Mouse (Mus musculus) stomach, embryonic 16.5 days (tissue): ENCODE measurements at regions not wholly inside any gene's neighbourhood (a gene's known extent, or its start where the extent isn't known, plus 50 kb on each side); places are given as distances from the start of the nearest gene placed in this dataset.
A peak's percentile ranks its signal among the peaks of the same experiment; 100 is the strongest.

ENCODE experiments used
- ATAC-seq: fragments of 200-750 bp; cut with Nextera tagmentation; 2 replicates; pipeline ENCODE4 v1.8.0; 2017; ENCODE audit warnings: moderate number of reproducible peaks, moderate TSS enrichment; ENCODE audit not compliant: insufficient read depth, low FRiP score
- H3K27ac ChIP-seq: fragments of 300-500 bp; sonication (generic); 2 replicates; pipeline ENCODE4 v1.5.1; 2014; ENCODE audit warnings: low read length
- H3K27me3 ChIP-seq: fragments of 300-500 bp; sonication (generic); 2 replicates; pipeline ENCODE4 v1.6.1; 2014; ENCODE audit warnings: low read length, control low read depth, mixed read lengths; ENCODE audit not compliant: control insufficient read depth, insufficient read depth
- H3K36me3 ChIP-seq: fragments of 300-500 bp; sonication (generic); 2 replicates; pipeline ENCODE4 v1.6.1; 2014; ENCODE audit warnings: low read length; ENCODE audit not compliant: control insufficient read depth, insufficient read depth
- H3K4me1 ChIP-seq: fragments of 300-500 bp; sonication (generic); 2 replicates; pipeline ENCODE4 v1.6.1; 2014; ENCODE audit warnings: low read length, control low read depth, mixed read lengths; ENCODE audit not compliant: control insufficient read depth, insufficient read depth
- H3K4me2 ChIP-seq: fragments of 300-500 bp; sonication (generic); 2 replicates; pipeline ENCODE4 v1.6.1; 2014; ENCODE audit warnings: low read depth, low read length, mixed read lengths
- H3K4me3 ChIP-seq: fragments of 300-500 bp; sonication (generic); replicated peaks from 2 replicates; pipeline ENCODE4 v1.5.1; 2014; ENCODE audit warnings: mild to moderate bottlenecking, low read length
- H3K9ac ChIP-seq: fragments of 300-500 bp; sonication (generic); 2 replicates; pipeline ENCODE4 v1.6.1; 2014; ENCODE audit warnings: low read length
- H3K9me3 ChIP-seq: fragments of 300-500 bp; sonication (generic); replicated peaks from 2 replicates; pipeline ENCODE4 v1.6.1; 2016; ENCODE audit warnings: low read length, control low read depth; ENCODE audit not compliant: control insufficient read depth
- WGBS: fragments of 180-500 bp; shearing (Covaris S2); extraction: QIAGEN DNeasy Blood & Tissue Kit; methylation state at CpG from one replicate; pipeline ENCODE4 v1.1.7; 2014; 5-methylcytosine and 5-hydroxymethylcytosine counted together

DNA sequence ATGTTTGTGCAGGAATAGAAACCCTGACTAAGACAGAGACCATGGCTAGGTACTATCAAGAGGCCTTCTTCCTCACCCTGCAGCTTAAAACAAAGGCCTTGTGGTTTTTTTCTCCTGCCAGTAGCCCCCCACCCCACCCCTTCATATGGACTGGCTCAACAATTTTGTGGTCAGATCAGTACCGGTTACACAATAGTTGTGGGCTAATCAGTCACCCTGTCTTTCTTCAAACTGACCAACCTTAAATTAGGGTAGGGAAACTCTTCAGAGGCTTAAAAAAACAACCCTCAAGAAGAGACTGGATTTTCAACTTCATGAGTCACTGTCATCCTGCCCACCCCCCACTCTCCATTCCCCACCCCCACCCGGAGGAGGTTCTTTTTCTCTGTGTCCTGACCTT, 58.6 kb upstream of the Usp27x start:
- Histone ChIP-seq H3K27ac (no peak overlapping the region), H3K4me3 (no peak overlapping the region), H3K36me3 (no peaks in the 10 kb centered on the region), H3K4me1 (no peaks in the 10 kb centered on the region), H3K9me3 (no peaks in the 10 kb centered on the region), H3K9ac (no peak overlapping the region), H3K4me2 (no peak overlapping the region), H3K27me3 (no peaks in the 10 kb centered on the region)
- no peak for ATAC-seq
- WGBS, result 27% methylated on average over 2 of the region's 2 CpGs

DNA sequence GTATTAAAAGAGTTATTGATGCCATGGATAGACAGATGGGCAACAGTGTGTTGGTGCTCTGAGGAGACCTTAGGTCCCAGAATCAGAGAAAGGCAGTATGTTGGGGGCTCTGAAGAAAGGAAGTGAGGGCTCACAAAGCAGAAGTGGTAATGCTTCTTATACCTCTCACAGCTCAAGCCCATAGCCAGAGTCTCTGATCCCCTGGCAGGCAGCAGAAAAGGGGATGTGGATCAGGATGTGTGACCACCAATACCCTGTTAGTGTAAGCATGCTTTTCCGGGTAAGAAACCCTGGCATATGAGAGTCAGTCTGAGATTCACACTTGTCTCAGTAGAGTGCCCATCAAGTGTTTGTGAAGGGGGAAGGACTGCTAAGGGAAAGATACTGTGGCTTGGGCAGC, 54.8 kb upstream of the Usp27x start:
- Histone ChIP-seq H3K9me3 (no peaks in the 10 kb centered on the region), H3K4me3 (no peak overlapping the region), H3K36me3 (no peaks in the 10 kb centered on the region), H3K9ac (no peak overlapping the region), H3K27ac (no peak overlapping the region), H3K4me2 (no peak overlapping the region), H3K4me1 (no peaks in the 10 kb centered on the region), H3K27me3 (no peaks in the 10 kb centered on the region)
- 85% methylated on average over 1 of the region's 1 CpGs for WGBS
- no peak for ATAC-seq

GRCm38 (mm10) chrX:7429524-7429865, 53.9 kb upstream of the Usp27x start:
- ATAC-seq, result peak; percentile 37; the same call in 1 of the 2 replicates
- no peaks in the 10 kb centered on the region for H3K9me3 ChIP-seq
- no peaks in the 10 kb centered on the region for H3K27me3 ChIP-seq
- peak overlapping the region; percentile 19; the same call in 1 of the 2 replicates for H3K4me2 ChIP-seq
- H3K9ac ChIP-seq, result no peak overlapping the region
- no peak overlapping the region for H3K4me3 ChIP-seq
- H3K4me1 ChIP-seq, result no peaks in the 10 kb centered on the region
- 15% methylated on average over 5 of the region's 5 CpGs for WGBS
- H3K36me3 ChIP-seq, result no peaks in the 10 kb centered on the region
- H3K27ac ChIP-seq, result peak overlapping the region; percentile 46

DNA sequence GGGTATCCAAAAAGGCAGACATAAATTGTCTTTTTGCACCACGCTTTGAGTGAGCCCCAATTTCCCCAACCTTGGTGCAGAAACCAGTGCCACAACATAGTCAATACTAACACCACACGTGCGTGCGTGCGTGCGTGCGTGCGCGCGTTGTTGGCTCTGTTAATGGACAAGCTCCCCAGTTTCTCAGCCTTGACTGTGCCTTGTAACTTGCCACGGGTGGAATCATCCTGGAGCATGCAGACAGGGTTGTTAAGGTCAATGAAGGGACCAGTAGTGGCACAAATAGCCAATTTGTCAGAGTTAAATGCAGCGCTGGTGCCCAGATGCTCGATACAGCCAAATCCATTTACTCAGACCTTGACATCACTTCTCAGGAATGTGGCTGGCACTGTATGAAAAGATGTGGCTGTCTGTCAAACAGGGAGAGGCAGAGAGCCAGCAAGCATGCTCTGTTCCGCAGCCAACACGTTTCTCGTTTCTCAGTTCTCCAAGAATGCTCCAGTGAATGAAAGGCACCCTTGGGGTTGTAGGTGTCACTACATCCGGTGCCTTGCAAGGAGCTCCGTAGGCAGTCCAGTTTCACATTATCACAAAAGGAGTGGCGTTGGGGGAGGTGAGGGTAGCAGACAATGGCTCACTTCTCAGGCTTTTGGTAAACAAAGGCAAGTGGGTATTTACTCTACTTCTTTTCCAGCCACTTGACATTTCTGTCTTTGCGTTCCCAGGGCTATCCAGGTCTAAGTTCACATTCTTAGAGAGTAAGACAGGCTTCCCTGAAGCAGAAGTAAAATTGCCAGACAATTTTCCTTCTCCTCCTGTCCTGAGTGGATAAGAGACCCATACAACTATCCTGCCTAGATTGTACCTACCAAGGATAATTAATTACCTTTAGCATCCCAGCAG, 53.2 kb upstream of the Usp27x start:
- ATAC-seq, result peak; percentile 89
- no peak overlapping the region for H3K4me3 ChIP-seq
- H3K27ac ChIP-seq, result peak overlapping the region; percentile 46
- H3K4me1 ChIP-seq, result no peaks in the 10 kb centered on the region
- H3K36me3 ChIP-seq, result no peaks in the 10 kb centered on the region
- H3K9ac ChIP-seq, result no peak overlapping the region
- H3K9me3 ChIP-seq, result no peaks in the 10 kb centered on the region
- WGBS, result 41% methylated on average over 20 of the region's 20 CpGs
- H3K4me2 ChIP-seq, result peak overlapping the region; percentile 19
- H3K27me3 ChIP-seq, result no peaks in the 10 kb centered on the region
